Mouse (Mus musculus) forebrain, embryonic 11.5 days (tissue): Measurements from ENCODE around the gene Slc2a10. TPM values are rescaled to one million over a fixed set of nuclear protein-coding genes. Genes with fewer than 3 reads are reported as not detected.

Experiments used
- ATAC-seq: fragments of 200-750 bp; cut with Nextera tagmentation; replicated peaks from 2 replicates; pipeline ENCODE4 v1.8.0; 2017; ENCODE audit warnings: moderate TSS enrichment; ENCODE audit not compliant: low FRiP score
- DNase-seq: peaks from one replicate; pipeline ENCODE4 v3.0.0-alpha.2; 2017; ENCODE audit warnings: low spot score
- H3K27ac ChIP-seq: fragments of 300-500 bp; sonication (generic); 2 replicates; pipeline ENCODE4 v1.5.1; 2014; ENCODE audit warnings: low read depth, low read length
- H3K27me3 ChIP-seq: fragments of 300-500 bp; sonication (generic); 2 replicates; pipeline ENCODE4 v1.6.1; 2014; ENCODE audit warnings: mild to moderate bottlenecking, low read length, mixed read lengths; ENCODE audit not compliant: control insufficient read depth, insufficient read depth
- H3K36me3 ChIP-seq: fragments of 300-500 bp; sonication (generic); 2 replicates; pipeline ENCODE4 v1.6.1; 2014; ENCODE audit warnings: mild to moderate bottlenecking, low read length, moderate library complexity, mixed read lengths; ENCODE audit not compliant: control insufficient read depth, insufficient read depth
- H3K4me1 ChIP-seq: fragments of 300-500 bp; sonication (generic); replicated peaks from 2 replicates; pipeline ENCODE4 v1.6.1; 2014; ENCODE audit warnings: low read length, mixed read lengths; ENCODE audit not compliant: control insufficient read depth, insufficient read depth
- H3K4me2 ChIP-seq: fragments of 300-500 bp; sonication (generic); 2 replicates; pipeline ENCODE4 v1.6.1; 2014; ENCODE audit warnings: low read depth, mild to moderate bottlenecking, low read length, moderate library complexity, mixed read lengths; ENCODE audit not compliant: severe bottlenecking
- H3K4me3 ChIP-seq: fragments of 300-500 bp; sonication (generic); 2 replicates; pipeline ENCODE4 v1.5.1; 2014; ENCODE audit warnings: low read depth, low read length
- H3K9ac ChIP-seq: fragments of 300-500 bp; sonication (generic); 2 replicates; pipeline ENCODE4 v1.6.1; 2014; ENCODE audit warnings: low read length
- H3K9me3 ChIP-seq: fragments of 300-500 bp; sonication (generic); 2 replicates; pipeline ENCODE4 v1.6.1; 2016; ENCODE audit warnings: low read length, mixed read lengths; ENCODE audit not compliant: control insufficient read depth
- WGBS: fragments of 180-500 bp; shearing (Covaris S2); extraction: QIAGEN DNeasy Blood & Tissue Kit; methylation state at CpG from one replicate; pipeline ENCODE4 v1.1.7; 2014; 5-methylcytosine and 5-hydroxymethylcytosine counted together
- polyA plus RNA-seq: library from polyadenylated mRNA; unstranded; fragments of >200 nt; fragmentation: Nextera tagmentation; extraction: Ambion mirVana; gene quantifications from 2 replicates; pipeline ENCODE4 v1.2.1, GENCODE M21; 2014

Gene Slc2a10
- polyA plus RNA-seq, 1 experiment from 2014 or later, result 4.2 TPM

DNA sequence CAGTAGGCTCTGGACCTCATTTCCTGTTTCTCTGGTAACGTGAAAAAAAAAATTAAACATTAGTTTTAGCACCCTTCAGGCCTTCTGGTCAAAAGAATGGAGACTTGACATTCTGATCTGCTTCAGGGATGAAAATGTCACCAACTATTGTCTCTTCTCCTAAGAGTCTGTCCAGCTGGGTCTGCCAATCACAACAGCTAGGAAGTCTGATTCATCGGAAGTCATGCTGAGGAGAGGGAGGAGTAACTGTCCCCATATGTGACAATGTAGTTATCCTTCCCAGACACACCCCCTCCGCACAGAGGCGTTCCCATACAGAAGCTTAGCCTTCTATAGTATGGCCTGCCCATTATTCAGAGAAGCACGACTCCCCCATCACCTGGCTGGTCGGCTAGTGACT lies 65.3 kb downstream of the Slc2a10 start:
- Histone ChIP-seq H3K4me1 (no peaks in the 10 kb centered on the region), H3K4me2 (no peak overlapping the region), H3K9me3 (no peaks in the 10 kb centered on the region), H3K36me3 (no peaks in the 10 kb centered on the region), H3K4me3 (no peak overlapping the region), H3K9ac (no peak overlapping the region), H3K27ac (no peak overlapping the region), H3K27me3 (peaks cover under 1% of the 10 kb centered on the region; the same call in 1 of the 2 replicates)
- ATAC-seq (no peak), DNase-seq (no peak)
- WGBS, result 52% methylated on average over 6 of the region's 6 CpGs

Other genes with a start within 250 kb of the Slc2a10 start
- 54.3 and 62.7 TPM in 2 replicates for gene Slc35c2, start 215.9 kb upstream of the Slc2a10 start, polyA plus RNA-seq
- gene Elmo2, start 177.3 kb upstream of the Slc2a10 start, polyA plus RNA-seq, result 95.4 and 108 TPM in 2 replicates
- gene Zfp663, start 135.1 kb upstream of the Slc2a10 start, polyA plus RNA-seq, result 4.7 and 5.8 TPM in 2 replicates
- gene Zfp334, start 115.5 kb upstream of the Slc2a10 start, polyA plus RNA-seq, result 23.7 and 23.8 TPM in 2 replicates
- 0.07 and 0.09 TPM in 2 replicates for gene Ocstamp, start 103.4 kb upstream of the Slc2a10 start, polyA plus RNA-seq
- gene Slc13a3, start 30.6 kb upstream of the Slc2a10 start, polyA plus RNA-seq, result 1.9 and 2.5 TPM in 2 replicates
- gene Trp53rka, start 10.5 kb upstream of the Slc2a10 start, polyA plus RNA-seq, result 53.1 and 58.9 TPM in 2 replicates
- 10.3 TPM in 2 replicates for gene Eya2, start 91.2 kb downstream of the Slc2a10 start, polyA plus RNA-seq